Mouse (Mus musculus): ENCODE measurements around the gene Ttyh2. TPM values are rescaled to one million over a fixed set of nuclear protein-coding genes. Genes with fewer than 3 reads are reported as not detected.

The Ttyh2 gene
- polyA plus RNA-seq, 1 experiment from 2014 or later, result 11.4 TPM

- WGBS, result 95% methylated on average over 13 of the region's 13 CpGs
- DNase-seq (ENCODE audit: low spot score, missing footprints) (no peak), ATAC-seq (ENCODE audit: low FRiP score) (no peak)
- Histone ChIP-seq H3K9me3 (ENCODE audit: control insufficient read depth, low read length) (no peaks in the 10 kb centered on the region), H3K27me3 (ENCODE audit: control insufficient read depth, insufficient read depth, low read length) (no peaks in the 10 kb centered on the region), H3K9ac (ENCODE audit: low read length) (no peak overlapping the region), H3K36me3 (ENCODE audit: control insufficient read depth, insufficient read depth, low read length) (no peaks in the 10 kb centered on the region), H3K4me3 (ENCODE audit: low read depth, low read length) (no peak overlapping the region), H3K4me1 (ENCODE audit: control insufficient read depth, insufficient read depth, low read length) (peaks cover 3% of the 10 kb centered on the region; the same call in 1 of the 2 replicates), H3K4me2 (no peak overlapping the region), H3K27ac (ENCODE audit: low read depth, low read length) (no peak overlapping the region)
Observed at GRCm38 (mm10) chr11:114682321-114682900, 7.2 kb downstream of the Ttyh2 start.

DNA sequence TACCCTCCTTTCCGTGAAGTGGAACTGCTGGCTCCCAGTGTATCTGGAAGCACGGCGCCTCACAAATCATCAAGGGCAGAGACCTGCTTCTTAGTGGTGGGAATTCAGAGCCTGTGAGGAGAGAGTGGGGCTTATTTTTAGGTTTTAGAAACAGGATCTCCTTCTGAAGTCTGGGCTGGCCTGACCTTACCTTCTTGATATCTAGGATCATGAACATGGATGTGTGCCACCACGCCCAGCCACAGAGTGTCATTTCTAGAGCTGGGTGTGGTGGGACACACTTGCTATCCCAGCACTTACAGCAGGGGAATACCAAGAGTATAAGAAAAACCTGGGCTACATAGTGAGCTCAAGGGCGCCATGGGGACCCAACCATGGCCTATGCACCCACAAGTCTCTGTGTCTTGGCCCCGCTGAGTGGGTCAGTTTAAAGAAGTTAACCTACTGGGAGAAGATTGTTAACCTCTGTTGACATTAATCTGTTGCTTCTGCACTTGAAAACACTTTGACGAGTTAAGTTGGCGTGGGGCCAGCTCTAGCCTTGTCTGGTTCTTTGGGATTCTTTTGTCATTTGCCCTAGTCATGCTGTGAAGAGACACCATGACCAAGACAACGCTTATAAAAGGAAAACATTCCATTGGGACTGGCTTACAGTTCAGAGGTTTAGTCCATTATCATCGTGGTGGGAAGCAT lies 7.9 kb downstream of the Ttyh2 start:
- H3K4me1 ChIP-seq (ENCODE audit: control insufficient read depth, insufficient read depth, low read length), result peaks cover 3% of the 10 kb centered on the region; the same call in 1 of the 2 replicates
- H3K4me3 ChIP-seq (ENCODE audit: low read depth, low read length), result no peak overlapping the region
- no peak overlapping the region for H3K4me2 ChIP-seq
- DNase-seq (ENCODE audit: low spot score, missing footprints) (no peak), ATAC-seq (ENCODE audit: low FRiP score) (no peak)
- WGBS, result 90% methylated on average over 10 of the region's 10 CpGs
- H3K27ac ChIP-seq (ENCODE audit: low read depth, low read length), result no peak overlapping the region
- H3K36me3 ChIP-seq (ENCODE audit: control insufficient read depth, insufficient read depth, low read length), result no peaks in the 10 kb centered on the region
- no peaks in the 10 kb centered on the region for H3K9me3 ChIP-seq (ENCODE audit: control insufficient read depth, low read length)
- no peaks in the 10 kb centered on the region for H3K27me3 ChIP-seq (ENCODE audit: control insufficient read depth, insufficient read depth, low read length)
- no peak overlapping the region for H3K9ac ChIP-seq (ENCODE audit: low read length)

GRCm38 (mm10) chr11:114683722-114684621 lies 8.7 kb downstream of the Ttyh2 start:
- Histone ChIP-seq H3K9me3 (ENCODE audit: control insufficient read depth, low read length) (no peaks in the 10 kb centered on the region), H3K4me3 (ENCODE audit: low read depth, low read length) (no peak overlapping the region), H3K4me1 (ENCODE audit: control insufficient read depth, insufficient read depth, low read length) (peaks cover 3% of the 10 kb centered on the region; the same call in 1 of the 2 replicates), H3K9ac (ENCODE audit: low read length) (no peak overlapping the region), H3K36me3 (ENCODE audit: control insufficient read depth, insufficient read depth, low read length) (no peaks in the 10 kb centered on the region), H3K4me2 (no peak overlapping the region), H3K27me3 (ENCODE audit: control insufficient read depth, insufficient read depth, low read length) (no peaks in the 10 kb centered on the region), H3K27ac (ENCODE audit: low read depth, low read length) (no peak overlapping the region)
- 72% methylated on average over 19 of the region's 20 CpGs for WGBS
- DNase-seq (ENCODE audit: low spot score, missing footprints), result no peak
- no peak; the same call in 1 of the 2 replicates for ATAC-seq (ENCODE audit: low FRiP score)

DNA sequence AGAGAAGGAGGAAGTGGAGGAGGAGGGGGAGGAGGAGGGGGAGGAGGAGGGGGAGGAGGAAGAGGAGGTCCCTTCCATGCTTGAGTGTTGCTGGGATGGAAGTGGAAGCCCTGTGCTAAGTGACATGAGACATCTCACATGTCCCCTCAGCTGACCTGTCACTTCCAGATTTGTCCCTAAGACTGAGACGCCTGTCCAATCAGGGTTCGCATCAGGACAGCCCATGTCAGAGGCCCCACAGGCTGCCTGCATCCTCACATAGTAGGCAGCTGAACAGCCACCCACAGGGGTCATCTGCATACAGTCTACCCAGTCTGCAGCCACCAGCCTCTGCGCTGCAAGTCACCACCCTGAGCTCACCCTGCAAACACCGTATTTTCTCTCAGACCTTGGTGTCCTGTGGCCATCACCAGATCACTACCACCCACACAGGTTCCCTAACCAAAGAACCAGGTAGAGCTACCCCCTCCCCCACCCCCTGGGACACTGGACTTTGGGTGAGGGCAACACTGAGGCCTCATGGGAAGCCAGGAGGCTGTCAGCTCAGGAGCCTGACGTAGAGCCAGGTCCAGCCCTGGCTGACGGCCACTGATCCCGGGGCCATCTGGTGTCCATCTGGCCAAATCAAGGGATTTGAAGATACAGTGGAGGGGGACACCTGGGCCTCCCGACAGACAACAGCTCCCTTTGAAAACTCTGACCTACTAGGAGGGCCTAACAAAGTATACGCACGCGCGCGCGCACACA lies 9.6 kb downstream of the Ttyh2 start:
- no peak overlapping the region for H3K27ac ChIP-seq (ENCODE audit: low read depth, low read length)
- no peak overlapping the region for H3K4me2 ChIP-seq
- DNase-seq (ENCODE audit: low spot score, missing footprints) (no peak), ATAC-seq (ENCODE audit: low FRiP score) (no peak; the same call in 1 of the 2 replicates)
- 76% methylated on average over 14 of the region's 14 CpGs for WGBS
- no peak overlapping the region for H3K4me3 ChIP-seq (ENCODE audit: low read depth, low read length)
- no peaks in the 10 kb centered on the region for H3K36me3 ChIP-seq (ENCODE audit: control insufficient read depth, insufficient read depth, low read length)
- peaks cover 3% of the 10 kb centered on the region; the same call in 1 of the 2 replicates for H3K4me1 ChIP-seq (ENCODE audit: control insufficient read depth, insufficient read depth, low read length)
- H3K9me3 ChIP-seq (ENCODE audit: control insufficient read depth, low read length), result no peaks in the 10 kb centered on the region
- no peaks in the 10 kb centered on the region for H3K27me3 ChIP-seq (ENCODE audit: control insufficient read depth, insufficient read depth, low read length)
- no peak overlapping the region for H3K9ac ChIP-seq (ENCODE audit: low read length)

GRCm38 (mm10) chr11:114685526-114686040 lies 10.4 kb downstream of the Ttyh2 start:
- DNase-seq (ENCODE audit: low spot score, missing footprints) (no peak), ATAC-seq (ENCODE audit: low FRiP score) (no peak)
- H3K4me3 ChIP-seq (ENCODE audit: low read depth, low read length), result no peak overlapping the region
- no peak overlapping the region for H3K9ac ChIP-seq (ENCODE audit: low read length)
- no peaks in the 10 kb centered on the region for H3K27me3 ChIP-seq (ENCODE audit: control insufficient read depth, insufficient read depth, low read length)
- no peak overlapping the region for H3K4me2 ChIP-seq
- peaks cover 3% of the 10 kb centered on the region; the same call in 1 of the 2 replicates for H3K4me1 ChIP-seq (ENCODE audit: control insufficient read depth, insufficient read depth, low read length)
- H3K9me3 ChIP-seq (ENCODE audit: control insufficient read depth, low read length), result no peaks in the 10 kb centered on the region
- no peaks in the 10 kb centered on the region for H3K36me3 ChIP-seq (ENCODE audit: control insufficient read depth, insufficient read depth, low read length)
- WGBS, result 84% methylated on average over 9 of the region's 9 CpGs
- no peak overlapping the region for H3K27ac ChIP-seq (ENCODE audit: low read depth, low read length)

GRCm38 (mm10) chr11:114686221-114686959 lies 11.2 kb downstream of the Ttyh2 start:
- DNase-seq (ENCODE audit: low spot score, missing footprints) (no peak), ATAC-seq (ENCODE audit: low FRiP score) (no peak)
- H3K9me3 ChIP-seq (ENCODE audit: control insufficient read depth, low read length), result no peaks in the 10 kb centered on the region
- WGBS, result 90% methylated on average over 16 of the region's 16 CpGs
- H3K36me3 ChIP-seq (ENCODE audit: control insufficient read depth, insufficient read depth, low read length), result no peaks in the 10 kb centered on the region
- no peak overlapping the region for H3K9ac ChIP-seq (ENCODE audit: low read length)
- peaks cover 3% of the 10 kb centered on the region; the same call in 1 of the 2 replicates for H3K4me1 ChIP-seq (ENCODE audit: control insufficient read depth, insufficient read depth, low read length)
- no peak overlapping the region for H3K4me3 ChIP-seq (ENCODE audit: low read depth, low read length)
- H3K27me3 ChIP-seq (ENCODE audit: control insufficient read depth, insufficient read depth, low read length), result no peaks in the 10 kb centered on the region
- H3K27ac ChIP-seq (ENCODE audit: low read depth, low read length), result no peak overlapping the region
- no peak overlapping the region for H3K4me2 ChIP-seq

- Histone ChIP-seq H3K9me3 (ENCODE audit: control insufficient read depth, low read length) (no peaks in the 10 kb centered on the region), H3K36me3 (ENCODE audit: control insufficient read depth, insufficient read depth, low read length) (no peaks in the 10 kb centered on the region), H3K4me3 (ENCODE audit: low read depth, low read length) (no peak overlapping the region), H3K4me1 (ENCODE audit: control insufficient read depth, insufficient read depth, low read length) (peaks cover 3% of the 10 kb centered on the region; the same call in 1 of the 2 replicates), H3K27ac (ENCODE audit: low read depth, low read length) (no peak overlapping the region), H3K4me2 (no peak overlapping the region), H3K9ac (ENCODE audit: low read length) (no peak overlapping the region), H3K27me3 (ENCODE audit: control insufficient read depth, insufficient read depth, low read length) (no peaks in the 10 kb centered on the region)
- ATAC-seq (ENCODE audit: low FRiP score) (no peak), DNase-seq (ENCODE audit: low spot score, missing footprints) (no peak)
- WGBS, result 63% methylated on average over 10 of the region's 10 CpGs
Observed at GRCm38 (mm10) chr11:114687574-114688188, 12.4 kb downstream of the Ttyh2 start.

DNA sequence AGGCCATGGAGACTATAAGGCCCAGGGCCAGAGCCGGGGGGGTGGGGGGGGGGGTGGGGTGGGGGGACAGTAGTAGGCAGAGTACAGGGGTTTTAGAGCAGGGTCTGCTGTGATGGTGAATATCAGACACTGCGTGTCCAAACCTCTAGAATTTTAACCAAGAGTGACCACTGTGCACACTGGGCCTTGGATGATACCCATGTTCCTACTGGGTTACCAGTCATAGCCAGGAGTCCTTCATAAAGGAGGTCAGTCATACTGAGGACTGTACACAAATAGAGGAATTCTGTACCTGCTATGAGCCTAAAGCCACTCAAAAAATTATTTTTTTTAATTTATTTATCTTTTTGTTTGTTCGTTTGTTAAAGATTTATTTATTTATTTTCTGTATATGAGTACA lies 13.5 kb downstream of the Ttyh2 start:
- H3K27me3 ChIP-seq (ENCODE audit: control insufficient read depth, insufficient read depth, low read length), result no peaks in the 10 kb centered on the region

More for the DNA sequence above, 13.5 kb downstream of the Ttyh2 start:
- no peaks in the 10 kb centered on the region for H3K9me3 ChIP-seq (ENCODE audit: control insufficient read depth, low read length)
- DNase-seq (ENCODE audit: low spot score, missing footprints) (no peak), ATAC-seq (ENCODE audit: low FRiP score) (no peak)
- H3K36me3 ChIP-seq (ENCODE audit: control insufficient read depth, insufficient read depth, low read length), result no peaks in the 10 kb centered on the region
- H3K4me3 ChIP-seq (ENCODE audit: low read depth, low read length), result no peak overlapping the region
- H3K9ac ChIP-seq (ENCODE audit: low read length), result no peak overlapping the region
- H3K4me2 ChIP-seq, result no peak overlapping the region
- peaks cover 3% of the 10 kb centered on the region; the same call in 1 of the 2 replicates for H3K4me1 ChIP-seq (ENCODE audit: control insufficient read depth, insufficient read depth, low read length)
- no peak overlapping the region for H3K27ac ChIP-seq (ENCODE audit: low read depth, low read length)
- WGBS, result 95% methylated on average over 3 of the region's 3 CpGs

Measured in midbrain, embryonic 11.5 days (tissue).